27 mouse cellular contexts compared by ENCODE assay signal in the genomic region with DNA sequence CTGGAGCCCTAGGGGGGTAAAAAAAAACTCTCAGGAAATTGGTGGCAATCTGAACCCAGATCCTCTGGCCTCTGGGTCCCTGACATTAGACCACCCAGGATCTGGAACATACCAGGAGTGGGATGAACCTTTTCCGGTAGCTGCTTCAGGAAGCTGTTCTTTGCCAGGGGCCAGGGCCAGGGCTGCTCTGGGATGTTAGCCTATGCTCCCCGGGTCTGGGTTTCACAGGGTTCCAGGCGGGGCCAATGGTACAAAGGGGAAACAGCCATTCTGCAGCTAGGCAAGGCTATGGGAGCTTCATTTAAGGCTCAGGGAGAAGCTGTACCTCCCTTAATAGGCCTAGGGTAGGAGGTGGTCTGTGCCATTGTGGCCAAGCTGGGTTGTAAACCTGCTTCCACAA. TPM values are rescaled to one million over a fixed set of nuclear protein-coding genes. Genes with fewer than 3 reads are reported as not detected.
DNase-seq lines count a peak whose midpoint lies in the region; ATAC-seq and TF ChIP-seq lines count a peak whose summit lies in the region.
"Had no signal": no experiment of that assay in that cellular context is flagged by ENCODE, and none has a peak within 500 bp of the region (broad histone marks: within the 10 kb centered on the region; RNA-seq: fewer than 3 reads in every experiment).

No protein-coding gene starts in this region.

- 0 out of 2 replicates have a peak overlapping the region, but pooled peaks have one; percentile 25 for H3K27ac ChIP-seq in embryonic facial prominence, embryonic 12.5 days
- 0 out of 2 replicates have a peak overlapping the region, but pooled peaks have one; percentile 7 for H3K27ac ChIP-seq in intestine, postnatal 0 days (ENCODE audit: low read depth, low read length)
- peak overlapping the region; percentile 33; the same call in 1 of the 2 replicates for H3K27ac ChIP-seq in small intestine, adult 2 months (ENCODE audit: insufficient read depth, low read depth, low read length)
- H3K27ac ChIP-seq in layer of hippocampus, adult 2 months: no peak overlapping the region
- no peak overlapping the region for H3K27ac ChIP-seq in midbrain, embryonic 13.5 days
- H3K27ac ChIP-seq: forebrain, embryonic 12.5 days; heart, embryonic 15.5 days; hindbrain, embryonic 14.5 days; left cerebral cortex, adult 2 months; liver, embryonic 15.5 days; macrophage; neural tube, embryonic 13.5 days had no signal

- no peak overlapping the region for H3K4me3 ChIP-seq in embryonic facial prominence, embryonic 12.5 days
- H3K4me3 ChIP-seq in intestine, postnatal 0 days (ENCODE audit: low read depth, low read length): no peak overlapping the region
- no peak overlapping the region for H3K4me3 ChIP-seq in small intestine, adult 2 months (ENCODE audit: low read depth, low read length)
- H3K4me3 ChIP-seq in layer of hippocampus, adult 2 months: no peak overlapping the region
- H3K4me3 ChIP-seq in midbrain, embryonic 13.5 days (replicated peaks): no peak overlapping the region
- H3K4me3 ChIP-seq: forebrain, embryonic 12.5 days; heart, embryonic 15.5 days; left cerebral cortex, adult 2 months; liver, embryonic 15.5 days; myocyte; neural tube, embryonic 13.5 days had no signal

- H3K4me1 ChIP-seq in embryonic facial prominence, embryonic 12.5 days: peaks cover 27% of the 10 kb centered on the region
- H3K4me1 ChIP-seq in intestine, postnatal 0 days (replicated peaks; ENCODE audit: control insufficient read depth, insufficient read depth, low read length): peaks cover 9% of the 10 kb centered on the region
- peaks cover 15% of the 10 kb centered on the region for H3K4me1 ChIP-seq in small intestine, adult 2 months (ENCODE audit: control insufficient read depth, insufficient read depth, insufficient read length, low read length)
- no peaks in the 10 kb centered on the region for H3K4me1 ChIP-seq in midbrain, embryonic 13.5 days (replicated peaks)
- H3K4me1 ChIP-seq: forebrain, embryonic 12.5 days had no signal

- 10% methylated on average over 3 of the region's 3 CpGs for WGBS in embryonic facial prominence, embryonic 12.5 days
- WGBS in intestine, postnatal 0 days: 38% methylated on average over 3 of the region's 3 CpGs
- 35% methylated on average over 3 of the region's 3 CpGs for whole genome bisulfite sequencing in small intestine, adult 2 months
- WGBS in midbrain, embryonic 13.5 days: 73% methylated on average over 3 of the region's 3 CpGs

- no peak for TF ChIP-seq CTCF in intestine, postnatal 0 days (IDR thresholded peaks at IDR 0.05; ENCODE audit: low read depth)
- TF ChIP-seq CTCF in small intestine, adult 2 months (IDR thresholded peaks at IDR 0.05; ENCODE audit: extremely low read depth, insufficient read length, insufficient replicate concordance, low read depth, low read length): no peak
- no peak for TF ChIP-seq CTCF in layer of hippocampus, adult 2 months (conservative IDR thresholded peaks at IDR 0.05)

- no peak overlapping the region for H3K4me2 ChIP-seq in embryonic facial prominence, embryonic 12.5 days (replicated peaks)
- no peak overlapping the region for H3K4me2 ChIP-seq in intestine, postnatal 0 days (replicated peaks; ENCODE audit: low read depth)
- H3K4me2 ChIP-seq in midbrain, embryonic 13.5 days (replicated peaks): no peak overlapping the region
- H3K4me2 ChIP-seq: forebrain, embryonic 12.5 days; heart, embryonic 15.5 days; hindbrain, embryonic 14.5 days; liver, embryonic 15.5 days; neural tube, embryonic 13.5 days had no signal

- no peak for TF ChIP-seq POLR2A in small intestine, adult 2 months (IDR thresholded peaks at IDR 0.05; ENCODE audit: low read depth, low read length)

- H3K9me3 ChIP-seq in embryonic facial prominence, embryonic 12.5 days: no peaks in the 10 kb centered on the region
- H3K9me3 ChIP-seq in intestine, postnatal 0 days (ENCODE audit: control insufficient read depth): no peaks in the 10 kb centered on the region
- no peaks in the 10 kb centered on the region for H3K9me3 ChIP-seq in midbrain, embryonic 13.5 days
- H3K9me3 ChIP-seq: forebrain, embryonic 12.5 days; heart, embryonic 15.5 days; liver, embryonic 15.5 days; neural tube, embryonic 13.5 days had no signal

- H3K27me3 ChIP-seq in embryonic facial prominence, embryonic 12.5 days: no peaks in the 10 kb centered on the region
- no peaks in the 10 kb centered on the region for H3K27me3 ChIP-seq in intestine, postnatal 0 days (replicated peaks; ENCODE audit: control insufficient read depth, insufficient read depth, low read length)
- H3K27me3 ChIP-seq in small intestine, adult 2 months (ENCODE audit: control insufficient read depth, insufficient read depth, low read length): no peaks in the 10 kb centered on the region
- H3K27me3 ChIP-seq in midbrain, embryonic 13.5 days: peaks cover 4% of the 10 kb centered on the region; the same call in 1 of the 2 replicates
- H3K27me3 ChIP-seq: heart, embryonic 15.5 days; neural tube, embryonic 13.5 days had no signal

- no peak overlapping the region for H3K9ac ChIP-seq in embryonic facial prominence, embryonic 12.5 days
- H3K9ac ChIP-seq in intestine, postnatal 0 days (ENCODE audit: low read depth, low read length): no peak overlapping the region
- H3K9ac ChIP-seq in midbrain, embryonic 13.5 days (replicated peaks): no peak overlapping the region
- H3K9ac ChIP-seq: forebrain, embryonic 12.5 days; heart, embryonic 15.5 days; hindbrain, embryonic 14.5 days; liver, embryonic 15.5 days; neural tube, embryonic 13.5 days had no signal

- H3K36me3 ChIP-seq in embryonic facial prominence, embryonic 12.5 days: no peaks in the 10 kb centered on the region
- no peaks in the 10 kb centered on the region for H3K36me3 ChIP-seq in intestine, postnatal 0 days (ENCODE audit: control insufficient read depth, insufficient read depth)
- no peaks in the 10 kb centered on the region for H3K36me3 ChIP-seq in small intestine, adult 2 months (ENCODE audit: control insufficient read depth, insufficient read depth, low read length)
- no peaks in the 10 kb centered on the region for H3K36me3 ChIP-seq in midbrain, embryonic 13.5 days
- H3K36me3 ChIP-seq: forebrain, embryonic 12.5 days; heart, embryonic 15.5 days; liver, embryonic 15.5 days; neural tube, embryonic 13.5 days had no signal

- peak; percentile 43 for DNase-seq in embryo, embryonic 10.5 days (ENCODE audit: low spot score)
- DNase-seq in embryo, embryonic 9.5 days (ENCODE audit: extremely low spot score): no peak
- no peak for DNase-seq in layer of hippocampus, adult 2 months (ENCODE audit: low spot score in 2 of 2)
- DNase-seq: adrenal gland, postnatal 14 days; cerebellum, adult 8-10 months; gastrocnemius, postnatal 36 days; heart, postnatal 36 days; kidney, adult 9 months; kidney, postnatal 14 days; retina, postnatal 1 day; right cerebral cortex, postnatal 4 days; thymus, adult 2 months; thymus, postnatal 4 days had no signal

- no peak for ATAC-seq in embryonic facial prominence, embryonic 12.5 days (ENCODE audit: insufficient number of reproducible peaks, insufficient read depth, low FRiP score, low TSS enrichment)
- 0 out of 2 replicates have a peak, but pooled peaks have one; percentile 18 for ATAC-seq in intestine, postnatal 0 days
- ATAC-seq in midbrain, embryonic 13.5 days: no peak
- ATAC-seq: inflammation-experienced regulatory T-cells, adult 6 months; midbrain, embryonic 16.5 days had no signal

RNA-seq across cellular contexts. Expression of a gene that starts 9.9 kb away (rescaled TPM):
- polyA plus RNA-seq in embryonic facial prominence, embryonic 12.5 days (2016; fragmentation: Nextera tagmentation; extraction: Ambion mirVana): 21.0 and 22.6 TPM in 2 replicates
- polyA plus RNA-seq in intestine, postnatal 0 days (2015; fragmentation: Nextera tagmentation; extraction: Ambion mirVana): 26.4 and 26.5 TPM in 2 replicates
- polyA plus RNA-seq in small intestine, adult 2 months (2012; rRNA removed): 17.4 and 27.3 TPM in 2 replicates
- total RNA-seq in layer of hippocampus, adult 2 months (2021): 10 to 100 TPM; 30.3 to 33.3 TPM
- 4.0 and 4.8 TPM in 2 replicates for polyA plus RNA-seq in midbrain, embryonic 13.5 days (2015; fragmentation: Nextera tagmentation; extraction: Ambion mirVana)

RNA-seq across cellular contexts. Expression of a gene that starts 44.1 kb away (rescaled TPM):
- 7.4 and 8.4 TPM in 2 replicates for polyA plus RNA-seq in embryonic facial prominence, embryonic 12.5 days (2016; fragmentation: Nextera tagmentation; extraction: Ambion mirVana)
- 33.1 and 37.5 TPM in 2 replicates for polyA plus RNA-seq in intestine, postnatal 0 days (2015; fragmentation: Nextera tagmentation; extraction: Ambion mirVana)
- 17.7 and 22.0 TPM in 2 replicates for polyA plus RNA-seq in small intestine, adult 2 months (2012; rRNA removed)
- total RNA-seq in layer of hippocampus, adult 2 months (2021): 10 to 100 TPM in 1 of 2 experiments, 1 to 10 TPM in 1; 9.5 to 11.1 TPM
- polyA plus RNA-seq in midbrain, embryonic 13.5 days (2015; fragmentation: Nextera tagmentation; extraction: Ambion mirVana): 1.7 and 1.9 TPM in 2 replicates

Comparison
In these comparisons a context has a peak if more than half of its experiments do, and no peak if none do; other contexts are left out.
1. H3K27ac ChIP-seq: peak in embryonic facial prominence, embryonic 12.5 days (single experiment), intestine, postnatal 0 days (single experiment) and small intestine, adult 2 months (single experiment); none in layer of hippocampus, adult 2 months (single experiment) and midbrain, embryonic 13.5 days (single experiment).